Mouse (Mus musculus): ENCODE measurements at regions not wholly inside any gene's neighbourhood (a gene's known extent, or its start where the extent isn't known, plus 50 kb on each side); places are given as distances from the start of the nearest gene placed in this dataset.

DNA sequence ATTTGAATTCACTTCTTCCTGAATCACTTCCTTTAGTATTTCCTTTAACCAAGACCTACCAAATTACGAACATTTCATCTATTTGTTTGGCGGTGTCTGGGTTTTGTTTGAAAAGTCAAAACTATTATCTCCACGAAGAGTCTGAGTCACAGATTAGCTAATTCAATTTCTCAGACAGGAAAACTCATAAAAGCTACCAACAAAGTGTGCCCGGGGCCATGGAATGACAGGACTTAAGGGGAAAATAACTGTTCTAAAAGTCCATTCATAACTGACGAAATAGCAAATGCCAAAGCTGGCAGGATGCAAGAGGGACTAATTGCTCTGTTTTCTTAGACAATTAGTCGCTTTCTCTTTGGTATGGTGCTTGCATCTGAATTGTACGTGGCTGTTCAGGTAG lies 105.0 kb upstream of the Itga1 start:
- TF ChIP-seq MAFK (IDR thresholded peaks at IDR 0.05; ENCODE audit: insufficient read depth, low read depth, low read length) (no peak), ZC3H11A (IDR thresholded peaks at IDR 0.05; ENCODE audit: borderline replicate concordance, low read depth, low read length) (no peak), ZNF384 (IDR thresholded peaks at IDR 0.05; ENCODE audit: low read depth, low read length) (no peak), HCFC1 (IDR thresholded peaks at IDR 0.05; ENCODE audit: borderline replicate concordance, insufficient read depth, low read length) (no peak), CHD2 (IDR thresholded peaks at IDR 0.05; ENCODE audit: low read depth, low read length) (no peak)
